11 mouse cellular contexts compared by ENCODE assay signal in the genomic region with DNA sequence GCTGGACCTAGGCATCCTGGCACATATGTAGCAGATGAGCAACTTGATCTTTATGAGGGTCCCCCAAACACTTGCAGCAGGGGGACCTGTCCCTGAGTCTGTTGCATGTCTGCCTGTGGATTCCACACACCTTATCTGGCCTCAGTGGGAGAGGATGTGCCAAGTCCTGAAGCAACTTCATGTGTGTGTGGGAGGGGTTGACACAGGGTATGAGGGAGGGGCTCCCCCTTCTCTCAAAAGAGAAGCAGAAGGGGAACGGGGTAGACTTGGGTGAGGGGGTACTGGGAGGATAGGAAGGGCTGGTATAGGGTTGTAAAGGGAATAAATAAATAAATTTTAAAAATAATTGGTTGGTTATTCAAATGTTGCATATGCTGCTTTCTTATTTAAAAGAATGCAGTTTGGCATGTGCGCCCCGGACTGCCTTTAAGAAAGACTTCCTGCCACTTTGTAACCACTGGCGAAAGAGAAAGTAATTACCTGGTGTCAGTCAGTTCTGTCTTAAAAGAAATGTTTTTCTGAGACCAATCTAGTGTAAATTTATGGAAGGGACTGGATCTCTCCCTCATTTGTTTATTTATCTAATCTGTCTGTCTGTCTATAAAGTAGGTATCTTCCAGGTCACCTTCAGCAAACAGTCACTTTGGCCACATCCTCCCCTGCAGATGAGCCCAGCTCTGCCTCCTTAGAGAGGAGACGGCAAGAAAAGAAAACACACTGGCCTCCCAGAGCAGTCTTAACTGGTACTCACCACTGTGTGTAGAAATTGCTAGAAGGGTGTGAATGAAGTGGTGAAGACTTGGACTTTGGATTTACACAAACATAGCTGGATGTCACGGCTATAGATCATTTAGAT. TPM values are rescaled to one million over a fixed set of nuclear protein-coding genes. Genes with fewer than 3 reads are reported as not detected.
DNase-seq lines count a peak whose midpoint lies in the region; ATAC-seq lines count a peak whose summit lies in the region.
"Had no signal": no experiment of that assay in that cellular context is flagged by ENCODE, and none has a peak within 500 bp of the region (broad histone marks: within the 10 kb centered on the region; RNA-seq: fewer than 3 reads in every experiment).

No protein-coding gene starts in this region.

- no peaks in the 10 kb centered on the region for H3K36me3 ChIP-seq in erythroblast, embryonic 14.5 days (ENCODE audit: control insufficient read depth)
- H3K36me3 ChIP-seq in liver, embryonic 16.5 days (ENCODE audit: control insufficient read depth, insufficient read depth) = no peaks in the 10 kb centered on the region

- peak; percentile 43 for DNase-seq in 416B (ENCODE audit: low read depth)
- peak; percentile 70 for DNase-seq in CD4-positive helper T cell, adult 2 months (ENCODE audit: low read depth, low spot score)
- DNase-seq in gastrocnemius, postnatal 4 days (ENCODE audit: low spot score in 2 of 2) = no peak
- no peak for DNase-seq in left cerebral cortex, adult 11 months (ENCODE audit: low spot score)
- no peak for DNase-seq in right cerebral cortex, postnatal 14 days
- DNase-seq: adrenal gland, postnatal 10 days; kidney, adult 18-20 months; midbrain, embryonic 14.5 days; right cerebral cortex, postnatal 4 days had no signal

- ATAC-seq in liver, embryonic 16.5 days (ENCODE audit: low read depth) = peak; percentile 60

- peak overlapping the region; percentile 43 for H3K4me2 ChIP-seq in liver, embryonic 16.5 days (ENCODE audit: low read depth, low read length)

- no peaks in the 10 kb centered on the region for H3K9me3 ChIP-seq in erythroblast, embryonic 14.5 days (ENCODE audit: control insufficient read depth, low read length)
- H3K9me3 ChIP-seq in liver, embryonic 16.5 days (replicated peaks; ENCODE audit: control insufficient read depth, low read length) = no peaks in the 10 kb centered on the region

- H3K4me3 ChIP-seq in erythroblast, embryonic 14.5 days (replicated peaks) = peak overlapping the region; percentile 39
- H3K4me3 ChIP-seq in liver, embryonic 16.5 days (ENCODE audit: low read depth, low read length) = peak overlapping the region; percentile 22

- H3K4me1 ChIP-seq in erythroblast, embryonic 14.5 days (ENCODE audit: control insufficient read depth) = peaks cover 29% of the 10 kb centered on the region
- peaks cover 17% of the 10 kb centered on the region for H3K4me1 ChIP-seq in liver, embryonic 16.5 days (ENCODE audit: control insufficient read depth, low read depth, low read length)

- peak overlapping the region; percentile 32 for H3K9ac ChIP-seq in liver, embryonic 16.5 days (ENCODE audit: low read depth, low read length)

- H3K27me3 ChIP-seq in erythroblast, embryonic 14.5 days (ENCODE audit: control insufficient read depth) = no peaks in the 10 kb centered on the region
- no peaks in the 10 kb centered on the region for H3K27me3 ChIP-seq in liver, embryonic 16.5 days (ENCODE audit: control insufficient read depth, insufficient read depth, low read depth, low read length)

- 18% methylated on average over 6 of the region's 6 CpGs for WGBS in liver, embryonic 16.5 days (ENCODE audit: insufficient replicate concordance)

- peak overlapping the region; percentile 68 for H3K27ac ChIP-seq in liver, embryonic 16.5 days (ENCODE audit: low read length)

RNA-seq across cellular contexts. Expression of a gene that starts 27.2 kb away (rescaled TPM):
- 0.07 and 0.14 TPM in 2 replicates for polyA plus RNA-seq in erythroblast, embryonic 14.5 days (2012)
- polyA plus RNA-seq in liver, embryonic 16.5 days (2015; fragmentation: Nextera tagmentation; extraction: Ambion mirVana) = 9.6 and 10.7 TPM in 2 replicates
- total RNA-seq in gastrocnemius, postnatal 4 days (2021) = 10 to 100 TPM; 36.1 to 37.0 TPM

Comparison
In these comparisons a context has a peak if more than half of its experiments do, and no peak if none do; other contexts are left out.
1. DNase-seq: peak in 416B (single experiment) and CD4-positive helper T cell, adult 2 months (single experiment); none in gastrocnemius, postnatal 4 days (0 of 2), left cerebral cortex, adult 11 months (single experiment) and right cerebral cortex, postnatal 14 days (single experiment).